Mouse (Mus musculus): ENCODE measurements around the gene Elovl6. TPM values are rescaled to one million over a fixed set of nuclear protein-coding genes. Genes with fewer than 3 reads are reported as not detected.

Elovl6 gene
- total RNA-seq, 4 experiments from 2014 or later: 28.5 to 41.2 (median 33.1) TPM

GRCm38 (mm10) chr3:129541456-129541855 is 9.3 kb downstream of the Elovl6 start:
- no peak for DNase-seq (ENCODE audit: low spot score in 2 of 2)

- no peak for DNase-seq (ENCODE audit: low spot score in 2 of 2)
Observed at GRCm38 (mm10) chr3:129543376-129543775, 11.2 kb downstream of the Elovl6 start.

GRCm38 (mm10) chr3:129544217-129544616 is 12.1 kb downstream of the Elovl6 start:
- DNase-seq (ENCODE audit: low spot score in 2 of 2): no peak

GRCm38 (mm10) chr3:129545228-129545627 is 13.1 kb downstream of the Elovl6 start:
- DNase-seq (ENCODE audit: low spot score in 2 of 2): no peak

GRCm38 (mm10) chr3:129545801-129546200 is 13.6 kb downstream of the Elovl6 start:
- no peak for DNase-seq (ENCODE audit: low spot score in 2 of 2)

GRCm38 (mm10) chr3:129547837-129548435 is 15.8 kb downstream of the Elovl6 start:
- DNase-seq (ENCODE audit: low spot score in 2 of 2): no peak

- DNase-seq (ENCODE audit: low spot score in 2 of 2): no peak
Observed at GRCm38 (mm10) chr3:129548760-129549159, 16.6 kb downstream of the Elovl6 start.

GRCm38 (mm10) chr3:129549546-129549945 is 17.4 kb downstream of the Elovl6 start:
- DNase-seq (ENCODE audit: low spot score in 2 of 2): no peak

- no peak for DNase-seq (ENCODE audit: low spot score in 2 of 2)
Observed at GRCm38 (mm10) chr3:129551581-129552290, 19.6 kb downstream of the Elovl6 start.

GRCm38 (mm10) chr3:129552370-129552769 is 20.2 kb downstream of the Elovl6 start:
- DNase-seq (ENCODE audit: low spot score in 2 of 2): no peak

- DNase-seq (ENCODE audit: low spot score in 2 of 2): no peak
Observed at GRCm38 (mm10) chr3:129553173-129553572, 21.0 kb downstream of the Elovl6 start.

GRCm38 (mm10) chr3:129553661-129554060 is 21.5 kb downstream of the Elovl6 start:
- no peak for DNase-seq (ENCODE audit: low spot score in 2 of 2)

- no peak for DNase-seq (ENCODE audit: low spot score in 2 of 2)
Observed at GRCm38 (mm10) chr3:129554436-129554835, 22.3 kb downstream of the Elovl6 start.

GRCm38 (mm10) chr3:129557048-129557447 is 24.9 kb downstream of the Elovl6 start:
- DNase-seq (ENCODE audit: low spot score in 2 of 2): no peak

GRCm38 (mm10) chr3:129557566-129557965 is 25.4 kb downstream of the Elovl6 start:
- no peak for DNase-seq (ENCODE audit: low spot score in 2 of 2)

- no peak for DNase-seq (ENCODE audit: low spot score in 2 of 2)
Observed at GRCm38 (mm10) chr3:129558016-129558955, 26.1 kb downstream of the Elovl6 start.

GRCm38 (mm10) chr3:129560068-129560467 is 27.9 kb downstream of the Elovl6 start:
- DNase-seq (ENCODE audit: low spot score in 2 of 2): no peak

GRCm38 (mm10) chr3:129561011-129561410 is 28.9 kb downstream of the Elovl6 start:
- peak; percentile 35 to 44 for DNase-seq (ENCODE audit: low spot score in 2 of 2)

- DNase-seq (ENCODE audit: low spot score in 2 of 2): no peak
Observed at GRCm38 (mm10) chr3:129561853-129562252, 29.7 kb downstream of the Elovl6 start.

- no peak for DNase-seq (ENCODE audit: low spot score in 2 of 2)
Observed at GRCm38 (mm10) chr3:129562411-129562810, 30.3 kb downstream of the Elovl6 start.

GRCm38 (mm10) chr3:129563807-129564206 is 31.7 kb downstream of the Elovl6 start:
- no peak for DNase-seq (ENCODE audit: low spot score in 2 of 2)

- no peak for DNase-seq (ENCODE audit: low spot score in 2 of 2)
Observed at GRCm38 (mm10) chr3:129564852-129565251, 32.7 kb downstream of the Elovl6 start.

All from layer of hippocampus, adult 8-10 months (tissue).